Mouse (Mus musculus) layer of hippocampus, adult 9-10 months (tissue): ENCODE measurements around the gene Fam162b.

ENCODE experiments used
- DNase-seq: peaks from one replicate; pipeline ENCODE4 v3.0.0; 2022; ENCODE audit warnings: low spot score

The Fam162b gene

DNA sequence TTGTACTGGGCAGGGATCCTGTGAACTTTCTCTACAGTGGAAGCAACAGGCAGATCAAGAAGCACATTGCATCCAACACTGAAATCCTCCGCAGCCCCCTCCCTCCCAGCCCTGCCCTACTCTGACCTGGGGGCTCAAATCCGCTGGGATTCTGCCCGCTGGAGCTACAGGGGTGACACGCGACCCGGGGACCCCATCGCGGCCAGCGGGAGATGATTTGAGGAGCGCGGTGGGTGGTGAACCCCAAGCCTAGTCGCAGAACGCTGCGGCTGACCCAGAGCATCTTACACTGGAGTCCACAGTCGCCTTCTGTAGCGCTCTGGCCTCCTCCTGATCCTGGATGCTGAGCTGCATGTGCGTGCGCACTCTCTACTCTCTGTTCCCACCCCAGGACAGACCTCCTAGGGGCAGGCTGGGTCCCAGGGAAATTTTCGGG, at the start of gene Fam162b:
Gene Fam162b, minus strand, starts transcription at position 379 of the 436 bp plus-strand sequence.
- no peak for DNase-seq

DNA sequence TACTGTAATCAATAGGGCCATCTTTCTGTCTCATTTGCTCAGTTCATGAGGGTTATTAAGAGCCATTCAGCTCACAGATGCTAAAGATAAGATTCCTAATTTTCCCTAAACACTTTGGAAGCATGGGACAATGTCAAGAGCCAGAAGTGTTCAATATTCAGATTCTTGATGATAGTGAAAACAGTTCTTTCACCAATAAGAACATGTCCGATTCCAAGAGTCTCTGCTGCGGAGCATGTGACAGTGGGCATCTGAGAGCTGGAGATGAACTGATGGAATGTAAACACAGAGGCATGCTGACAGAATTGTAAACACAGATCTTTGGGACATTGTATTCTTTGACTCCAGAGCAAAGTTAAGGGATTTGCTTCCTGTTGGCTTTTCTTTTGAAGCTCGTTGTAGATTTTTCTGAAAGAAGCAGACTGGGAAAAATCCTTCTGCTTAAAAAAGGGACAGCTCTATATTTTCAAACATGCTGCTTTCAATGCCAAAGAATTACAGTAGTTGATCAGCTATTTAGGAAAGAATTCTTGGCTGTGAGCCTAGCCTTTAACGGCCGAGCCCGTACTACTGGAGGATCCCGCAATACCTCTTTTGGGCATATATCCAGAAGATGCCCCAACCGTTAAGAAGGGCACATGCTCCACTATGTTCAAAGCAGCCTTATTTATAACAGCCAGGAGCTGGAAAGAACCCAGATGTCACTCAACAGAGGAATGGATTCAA, 41.3 kb upstream of the Fam162b start, which contains the start of gene Gprc6a:
Gene Gprc6a, minus strand, starts transcription at position 51 of the 726 bp plus-strand sequence.
- DNase-seq = no peak

DNA sequence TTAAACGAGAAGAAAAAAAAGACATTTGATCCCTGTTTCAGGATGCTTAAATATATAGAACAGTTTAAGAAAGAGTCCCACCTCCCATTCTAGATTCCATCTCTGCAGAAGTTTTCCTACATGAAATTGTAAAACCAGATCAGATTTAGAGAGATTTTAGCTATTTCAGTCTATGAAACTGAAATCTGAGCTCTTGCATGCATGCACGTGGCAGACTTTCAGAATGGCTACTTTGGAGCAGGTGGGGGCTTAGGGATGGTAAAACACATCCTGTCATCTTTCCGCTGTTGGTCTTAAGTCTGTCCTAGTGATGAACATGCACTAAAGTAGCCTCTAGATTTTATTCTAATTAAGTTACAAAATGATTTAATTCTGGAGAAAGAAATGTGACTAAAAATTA, 30.9 kb upstream of the Fam162b start:
- DNase-seq = no peak

DNA sequence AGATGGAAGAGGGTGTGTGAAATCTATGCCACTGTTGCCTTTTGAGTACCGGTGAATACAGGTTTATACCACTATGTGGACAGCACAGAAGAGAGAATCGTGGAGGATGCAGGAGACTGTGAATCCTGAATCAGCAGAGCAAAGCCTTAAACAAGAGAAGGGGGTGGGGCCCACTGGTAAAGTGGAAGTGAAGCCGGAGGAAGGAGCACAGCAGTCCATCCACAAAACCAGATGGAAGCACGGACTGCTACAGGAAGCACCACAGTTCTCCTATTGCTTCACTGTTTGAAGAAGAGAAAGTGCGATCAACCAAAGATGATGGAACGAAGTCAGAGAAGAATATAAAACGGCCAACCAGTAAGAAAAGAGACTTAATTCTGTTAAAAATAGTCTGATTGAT, 29.8 kb upstream of the Fam162b start:
- DNase-seq = no peak

DNA sequence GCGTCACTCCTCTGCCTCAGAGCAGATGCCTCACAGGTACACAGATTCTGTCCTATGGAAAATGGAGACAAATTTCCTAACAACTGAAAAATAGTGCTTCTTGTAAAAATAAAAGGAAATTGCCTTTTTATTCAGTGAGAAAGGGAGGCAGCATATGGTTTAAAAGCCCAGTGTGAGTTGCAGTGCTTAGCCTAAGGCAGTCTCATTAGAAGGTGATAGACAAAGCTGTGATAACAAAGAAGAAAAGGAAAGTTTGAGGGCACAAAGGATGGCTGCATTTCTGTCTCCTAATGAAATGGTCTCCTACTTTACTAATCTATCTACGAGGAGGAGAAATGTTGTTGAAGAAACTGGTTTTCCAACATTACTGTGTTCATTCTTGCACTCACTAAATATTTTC, 28.2 kb upstream of the Fam162b start:
- DNase-seq = no peak

DNA sequence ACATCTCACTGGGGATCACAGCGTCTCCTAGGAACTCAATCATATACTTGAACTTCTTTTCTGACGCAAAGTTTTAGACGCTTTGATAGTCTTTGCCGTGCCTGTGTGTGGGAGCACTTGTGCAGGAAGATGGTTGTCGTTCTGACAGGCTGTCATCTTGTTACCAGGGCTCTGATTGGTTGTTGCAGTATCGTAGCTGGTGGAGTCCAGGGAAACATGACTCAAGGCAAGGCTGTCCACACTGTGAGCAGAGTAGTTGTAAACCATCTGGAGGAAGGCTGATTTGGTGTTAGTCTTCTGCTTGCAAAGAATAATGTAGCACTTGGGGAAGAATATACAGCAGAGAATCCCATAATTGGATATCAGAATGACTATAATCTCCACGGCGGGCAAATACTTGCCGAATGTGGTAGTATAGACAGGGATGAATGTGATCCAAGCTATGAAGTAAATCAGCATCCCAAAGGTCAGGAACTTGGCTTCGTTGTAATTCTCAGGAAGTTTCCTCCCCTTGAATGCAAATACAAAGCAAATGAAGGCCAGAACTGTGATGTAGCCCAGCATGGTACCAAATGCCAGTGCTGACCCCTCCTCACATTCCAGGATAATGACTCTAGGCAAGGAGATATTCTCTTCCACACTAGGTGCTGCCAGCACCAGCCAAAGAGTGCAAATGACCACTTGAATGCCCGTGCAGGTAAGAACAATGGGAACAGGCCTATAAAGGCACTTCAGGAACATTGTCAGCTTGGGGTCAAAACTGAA, 24.7 kb upstream of the Fam162b start:
- no peak for DNase-seq

DNA sequence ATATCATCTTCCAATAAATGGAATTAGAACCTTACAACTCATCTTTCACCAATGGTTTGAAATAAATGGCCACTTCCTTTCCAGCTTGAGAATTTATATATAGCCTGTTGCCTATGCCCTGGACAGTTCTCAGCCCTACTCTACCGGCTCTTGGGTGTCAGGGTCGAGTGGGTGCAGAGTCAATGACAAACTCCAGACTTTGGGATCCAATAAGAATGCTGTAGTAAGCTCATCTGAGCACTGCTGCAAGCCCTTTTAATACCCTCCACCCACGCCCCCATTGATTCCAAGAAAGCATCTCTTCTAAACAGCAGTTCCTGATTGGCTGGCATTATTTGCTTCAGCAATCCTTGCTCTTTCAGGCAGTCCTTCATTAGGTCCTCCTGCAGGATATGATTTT, 23.1 kb upstream of the Fam162b start:
- DNase-seq = no peak

DNA sequence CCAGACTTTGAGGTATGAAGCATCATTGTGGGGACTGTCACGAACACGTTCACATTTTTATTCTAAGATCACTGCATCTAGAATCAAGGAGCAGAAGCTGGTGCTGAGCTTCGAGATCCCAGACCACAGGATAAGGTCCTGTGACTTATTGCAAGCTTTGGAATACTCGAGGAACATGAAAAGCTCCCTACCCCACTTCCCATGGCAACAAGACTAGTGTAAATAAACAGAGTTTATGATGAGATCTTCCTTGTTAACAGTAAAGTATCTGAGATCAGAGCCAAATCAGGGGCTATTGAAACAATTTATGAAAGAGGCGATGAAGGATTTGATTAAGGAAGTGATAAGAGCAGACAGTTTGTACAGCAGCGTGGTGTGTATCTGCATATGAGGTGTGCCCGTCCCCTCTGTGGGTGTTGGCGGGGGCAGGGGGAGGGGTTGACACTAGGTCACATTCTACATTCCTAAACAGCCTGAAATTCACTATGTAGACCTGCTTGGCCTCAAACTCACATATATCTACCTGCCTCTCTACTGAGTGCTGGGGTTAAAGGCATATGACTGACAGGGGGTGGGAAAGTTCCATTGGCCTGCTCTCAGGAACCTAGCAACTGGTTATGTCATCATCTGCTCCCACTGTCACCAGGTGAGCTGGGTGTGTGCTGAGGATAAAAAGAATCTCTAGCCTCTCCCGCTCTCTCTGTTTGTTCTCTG, 21.8 kb upstream of the Fam162b start:
- DNase-seq = no peak

DNA sequence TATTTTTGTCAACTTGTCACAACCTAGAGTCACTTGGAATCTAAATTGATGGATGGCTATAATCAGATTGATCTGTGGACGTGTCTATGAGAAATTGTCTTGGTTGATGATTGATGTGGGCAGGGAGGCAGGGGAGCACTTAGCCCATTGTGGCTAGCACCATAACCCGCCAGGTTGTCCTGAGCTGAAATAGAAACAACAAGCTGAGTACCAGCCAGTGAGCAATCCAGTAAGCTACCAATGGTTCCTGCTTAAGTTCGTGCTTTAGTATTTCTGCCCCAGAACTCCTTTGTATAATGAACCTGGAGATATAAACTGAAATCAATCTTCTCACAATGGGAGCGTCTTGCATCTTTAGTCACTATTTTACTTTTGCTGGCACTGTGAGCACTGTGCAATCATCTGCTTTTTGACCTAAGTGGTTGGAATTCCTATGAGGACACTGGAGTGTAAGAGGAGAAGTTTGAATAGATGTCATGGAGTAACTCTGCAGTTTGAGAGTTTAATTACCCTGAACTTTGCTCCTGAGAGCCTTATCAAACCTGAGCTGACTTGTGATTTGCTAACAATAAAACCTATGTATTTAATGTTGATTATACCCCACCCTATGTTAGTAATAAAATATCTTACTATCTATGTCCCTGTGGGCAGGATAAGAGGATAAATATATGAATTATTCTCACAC, 19.6 kb upstream of the Fam162b start:
- DNase-seq = no peak

DNA sequence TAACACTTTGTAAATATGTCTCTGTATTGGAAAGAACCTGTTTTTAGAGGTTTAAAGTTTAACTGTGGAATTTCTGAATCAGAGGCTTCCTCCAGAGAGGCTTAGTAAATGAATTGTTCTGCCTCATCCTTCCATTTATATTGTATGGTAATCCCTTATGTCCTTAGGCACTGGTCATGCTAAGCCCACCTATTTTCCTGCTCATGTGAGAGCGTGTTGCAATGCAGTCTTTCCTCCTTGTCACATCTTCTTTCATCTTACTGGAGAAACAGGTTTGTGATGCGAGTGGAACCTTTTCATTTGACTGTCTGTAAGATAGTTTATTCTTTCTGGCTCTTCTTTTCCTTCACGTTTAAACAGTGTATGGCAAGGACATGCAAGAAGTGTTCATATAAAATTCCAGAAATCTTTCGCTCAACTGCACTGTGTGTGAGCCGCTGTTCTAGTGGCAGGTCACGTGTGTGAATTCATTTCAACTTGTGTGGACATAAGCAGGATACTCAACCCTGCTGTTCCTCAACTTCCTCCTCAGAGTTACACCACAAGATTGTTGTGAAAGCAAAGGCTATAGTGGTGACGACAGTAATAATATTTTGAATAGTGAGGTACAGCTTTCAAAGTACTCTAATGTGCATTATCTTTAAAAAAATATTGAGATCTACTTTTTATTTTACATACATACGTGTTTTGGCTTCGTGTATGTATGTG, 6.8 kb upstream of the Fam162b start:
- no peak for DNase-seq

DNA sequence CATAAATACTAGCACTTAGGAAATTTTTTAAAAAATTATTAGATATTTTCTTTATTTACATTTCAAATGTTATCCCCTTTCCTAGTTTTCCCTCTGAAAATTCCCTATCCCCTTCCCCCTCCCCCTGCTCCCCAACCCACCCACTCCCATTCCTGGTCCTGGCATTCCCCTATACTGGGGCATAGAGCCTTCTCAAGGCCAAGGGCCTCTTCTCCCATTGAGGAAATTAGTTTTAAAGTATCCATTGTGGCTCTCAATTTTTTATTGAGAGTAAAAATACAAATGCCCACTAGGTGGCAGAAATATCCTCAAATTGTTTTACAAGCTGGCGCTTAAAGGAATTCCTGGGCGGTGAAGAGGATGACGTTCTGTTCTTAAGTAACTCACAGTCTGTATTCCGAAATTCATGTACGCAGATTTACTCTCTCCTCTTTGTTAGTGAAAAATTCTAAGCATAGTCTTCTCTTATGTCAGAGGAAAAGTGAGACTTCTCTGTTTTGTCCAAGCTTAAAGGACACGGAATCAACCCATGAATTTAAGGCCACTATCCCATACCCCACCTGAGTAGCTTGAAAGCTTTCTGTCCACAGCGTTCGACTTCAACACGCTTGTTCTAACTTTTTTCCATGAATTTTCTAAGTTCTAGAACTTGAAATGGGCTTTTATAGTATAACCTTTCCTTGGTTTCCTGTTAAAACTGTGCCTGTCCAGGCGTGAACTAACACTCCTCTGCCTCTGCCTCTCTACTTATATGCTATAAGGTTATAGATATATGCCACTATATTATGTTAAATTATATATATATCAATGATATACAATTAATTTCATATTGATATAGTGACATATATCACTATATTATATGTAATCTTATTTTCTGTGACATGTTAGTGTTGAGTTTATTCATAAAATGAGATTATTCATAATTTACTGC, 4.9 kb upstream of the Fam162b start:
- peak; percentile 39 for DNase-seq

DNA sequence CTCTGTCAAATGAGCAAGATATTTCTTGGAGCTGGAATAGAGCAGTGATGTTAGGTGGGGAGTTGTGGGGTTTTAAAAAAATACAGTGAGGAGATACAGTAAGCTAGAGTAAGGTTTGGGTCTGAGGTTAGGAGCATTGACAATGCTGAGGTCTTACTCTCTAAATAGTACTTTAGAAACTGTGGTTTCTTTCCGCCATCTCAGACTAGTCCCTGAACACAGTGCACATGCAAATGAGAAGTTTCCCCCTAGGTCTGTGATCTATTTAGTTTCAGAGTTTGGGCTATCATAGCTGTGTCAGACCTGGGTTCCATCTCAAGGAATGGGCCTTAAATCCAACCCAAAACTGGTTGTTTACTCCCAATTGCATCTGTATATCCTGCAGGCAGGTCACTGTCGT, 1.3 kb upstream of the Fam162b start:
- no peak for DNase-seq

DNA sequence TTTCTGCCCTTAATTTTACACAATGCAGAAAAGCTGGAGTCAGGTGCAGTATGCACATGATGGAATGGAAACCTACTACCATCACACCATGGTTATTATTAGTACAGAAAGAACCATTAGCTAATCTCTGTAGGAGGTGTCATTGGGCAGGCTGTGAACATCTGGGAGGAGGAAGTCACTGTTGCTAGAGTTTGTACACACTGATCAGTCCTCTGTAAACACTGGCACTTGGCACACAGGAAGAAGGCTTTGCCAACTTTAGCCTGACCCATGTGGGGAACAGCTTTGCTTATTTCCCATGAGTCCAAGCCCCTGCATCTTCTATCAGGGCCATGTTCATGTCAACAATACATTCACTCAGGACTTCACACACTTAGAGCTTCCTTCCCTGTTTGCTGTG, 5.4 kb downstream of the Fam162b start:
- DNase-seq = no peak

DNA sequence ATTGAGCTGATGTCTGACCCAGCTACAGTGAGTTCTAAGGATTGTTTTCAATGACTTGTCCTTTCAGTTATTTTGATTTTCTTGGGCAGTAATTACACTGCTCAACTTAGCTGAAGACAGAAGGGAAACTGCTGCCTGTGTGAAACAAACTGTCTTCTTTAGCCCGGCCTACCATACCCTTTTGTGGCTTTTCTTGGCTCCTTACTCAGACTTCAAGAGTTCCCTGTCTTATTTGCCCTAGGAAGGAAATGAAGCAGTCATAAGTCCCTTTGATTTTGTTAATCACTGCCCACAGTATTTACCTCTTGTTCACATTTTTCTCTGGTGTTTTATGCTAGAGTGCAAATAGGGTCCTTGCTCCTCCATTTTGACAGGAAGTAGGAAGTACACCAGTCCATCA, 5.9 kb downstream of the Fam162b start:
- no peak for DNase-seq

DNA sequence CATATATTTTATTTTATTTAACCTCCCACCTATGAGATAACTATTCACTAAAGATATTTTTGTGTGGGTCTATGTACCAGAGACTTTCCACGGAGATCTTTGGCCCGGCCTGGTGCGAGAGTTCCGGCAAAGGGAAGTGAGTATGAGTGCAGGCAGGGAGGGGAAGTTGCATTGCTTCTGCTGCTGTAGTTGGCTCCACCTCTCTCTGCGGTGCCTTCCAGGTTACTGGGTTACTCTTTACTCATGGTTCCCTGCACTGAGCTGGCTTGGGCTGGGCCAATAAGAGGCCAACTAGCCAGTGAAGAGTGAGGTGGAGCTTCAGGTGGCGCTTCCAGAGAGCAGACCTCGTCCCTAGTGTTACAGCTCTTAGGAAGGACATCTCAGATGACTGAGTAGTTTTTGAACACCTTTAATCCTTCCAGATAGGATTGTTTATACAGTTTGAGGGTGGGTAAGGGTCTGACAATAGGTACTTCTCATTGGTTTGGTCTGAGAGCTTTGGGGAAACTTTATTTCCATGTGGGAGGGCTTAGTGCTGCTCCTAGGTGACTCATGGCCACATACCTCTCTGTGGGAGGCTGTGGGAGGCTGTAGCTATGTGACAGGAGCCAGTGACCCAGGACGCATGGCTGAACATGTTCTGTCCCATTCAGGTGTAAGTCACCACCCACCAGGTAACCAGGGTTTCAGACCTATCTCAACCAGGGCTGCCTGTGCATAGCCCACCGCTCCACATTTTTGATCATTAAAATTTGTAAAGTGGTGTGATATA, 18.9 kb downstream of the Fam162b start:
- DNase-seq = no peak

DNA sequence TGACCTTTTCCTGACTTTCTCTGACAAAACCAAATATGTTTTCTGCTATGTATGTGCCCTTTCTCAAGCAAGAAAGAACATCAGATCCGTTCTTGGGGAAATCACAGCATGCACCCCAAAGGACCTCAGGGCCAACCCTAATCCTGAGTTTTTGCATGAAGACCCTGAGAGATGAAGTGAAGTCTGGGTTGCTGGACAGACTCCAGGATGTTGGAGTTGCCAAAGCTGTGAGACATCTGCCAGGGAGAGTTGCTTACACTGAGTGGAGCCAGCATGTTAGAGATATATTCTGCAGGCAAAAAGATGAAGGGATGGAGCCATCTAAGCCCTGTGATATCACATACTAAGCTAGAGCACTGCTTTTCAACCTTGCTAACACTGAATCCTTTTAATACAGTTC, 34.3 kb downstream of the Fam162b start:
- DNase-seq = no peak

DNA sequence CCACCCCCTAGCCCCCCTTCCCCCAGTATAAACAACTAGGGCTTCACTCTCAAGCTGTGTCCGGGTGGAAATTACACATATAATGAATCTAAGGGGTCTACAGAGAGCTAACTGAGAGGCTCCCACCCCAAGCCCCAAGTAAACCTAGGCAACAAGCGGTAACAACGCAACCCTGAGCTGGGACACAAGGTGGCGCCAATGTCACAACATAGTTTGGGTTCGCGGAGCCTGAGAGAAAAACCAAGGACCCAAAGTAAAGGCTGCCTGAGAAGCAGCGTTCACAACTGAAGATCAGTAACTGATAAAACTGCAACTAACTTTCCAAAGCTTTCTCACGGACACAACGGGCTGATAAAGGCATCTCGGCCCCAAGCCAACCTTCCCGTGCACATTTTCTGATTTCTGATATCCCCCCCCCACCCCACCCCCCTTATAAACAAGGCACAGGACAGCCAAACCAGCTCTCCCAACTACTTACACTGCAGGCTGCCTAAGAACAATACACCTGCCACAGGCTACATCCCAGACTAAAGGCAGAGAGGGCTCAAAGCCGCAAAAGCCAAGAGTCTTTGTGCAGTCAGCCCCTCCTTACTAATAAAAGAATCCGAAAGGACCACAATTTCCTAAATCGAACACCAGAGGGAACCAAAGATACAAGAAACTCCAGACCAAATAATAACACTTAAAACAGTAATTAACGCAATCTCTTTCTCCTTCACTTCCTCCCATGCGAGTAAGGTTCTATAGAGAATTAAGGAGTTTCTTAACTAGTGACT, 36.8 kb downstream of the Fam162b start:
- DNase-seq = peak; percentile 75
